Mouse (Mus musculus) inflammation-experienced regulatory T-cells (primary cell): ENCODE measurements around the gene Rhbg. TPM values are rescaled to one million over a fixed set of nuclear protein-coding genes. Genes with fewer than 3 reads are reported as not detected.

Experiments used
- polyA plus RNA-seq, 2 experiments: library from polyadenylated mRNA; unstranded; fragments of 100-300 nt; shearing (Covaris generic); gene quantifications; one replicate each; pipeline ENCODE4 v1.2.1; 2017

Gene Rhbg
- under 1 TPM in 1 of 2 experiments, not detected in 1; 0.39 TPM for polyA plus RNA-seq

GRCm38 (mm10) chr3:88254268-88254926, at the start of gene Rhbg:
Rhbg (minus strand) TSS chr3:88254709.

GRCm38 (mm10) chr3:88296561-88297318, 42.2 kb upstream of the Rhbg start, which contains the start of the genes Tsacc and Cct3:
Tsacc (minus strand) TSS chr3:88296999.
Cct3 (plus strand) TSS chr3:88297116.

GRCm38 (mm10) chr3:88287110-88287509, 32.6 kb upstream of the Rhbg start, which contains the start of gene Gm38392:
Gm38392 (minus strand) TSS chr3:88287210.

Other genes starting within 250 kb of the Rhbg start
- under 1 TPM in 1 of 2 experiments, not detected in 1; 0.12 TPM for gene Hapln2, start 227.1 kb downstream of the Rhbg start, polyA plus RNA-seq
- gene Gpatch4, start 211.6 kb downstream of the Rhbg start, polyA plus RNA-seq = 10 to 100 TPM; 27.3 to 49.8 TPM
- gene Naxe, start 196.2 kb downstream of the Rhbg start, polyA plus RNA-seq = 10 to 100 TPM; 80.8 to 88.9 TPM
- gene Ttc24, start 176.4 kb downstream of the Rhbg start, polyA plus RNA-seq = 1 to 10 TPM in 1 of 2 experiments, not detected in 1; 1.5 TPM
- gene Iqgap3, start 172.7 kb downstream of the Rhbg start, polyA plus RNA-seq = 1 to 10 TPM in 1 of 2 experiments, under 1 TPM in 1; 0.69 to 3.5 TPM
- 10 to 100 TPM; 95.1 to 98.4 TPM for gene Mef2d, start 112.3 kb downstream of the Rhbg start, polyA plus RNA-seq
- under 1 TPM in 1 of 2 experiments, not detected in 1; 0.31 TPM for gene Gm38392, start 32.5 kb upstream of the Rhbg start, polyA plus RNA-seq
- gene Tsacc, start 42.3 kb upstream of the Rhbg start, polyA plus RNA-seq = 10 to 100 TPM in 1 of 2 experiments, 1 to 10 TPM in 1; 8.3 to 15.6 TPM
- 100 to 1,000 TPM; 327 to 346 TPM for gene Cct3, start 42.4 kb upstream of the Rhbg start, polyA plus RNA-seq
- 100 to 1,000 TPM; 342 to 357 TPM for gene Glmp, start 70.3 kb upstream of the Rhbg start, polyA plus RNA-seq
- 1 to 10 TPM in 1 of 2 experiments, under 1 TPM in 1; 0.96 to 2.8 TPM for gene Tmem79, start 81.4 kb upstream of the Rhbg start, polyA plus RNA-seq
- gene Smg5, start 81.6 kb upstream of the Rhbg start, polyA plus RNA-seq = 10 to 100 TPM; 38.2 to 49.1 TPM
- gene Paqr6, start 109.9 kb upstream of the Rhbg start, polyA plus RNA-seq = 1 to 10 TPM; 1.1 to 3.0 TPM
- 10 to 100 TPM in 1 of 2 experiments, not detected in 1; 82.5 TPM for gene Bglap3, start 118.0 kb upstream of the Rhbg start, polyA plus RNA-seq
- gene Bglap2, start 124.0 kb upstream of the Rhbg start, polyA plus RNA-seq = 1 to 10 TPM in 1 of 2 experiments, not detected in 1; 4.1 TPM
- gene Bglap, start 129.8 kb upstream of the Rhbg start, polyA plus RNA-seq = 1 to 10 TPM in 1 of 2 experiments, not detected in 1; 2.4 TPM
- gene Pmf1, start 155.6 kb upstream of the Rhbg start, polyA plus RNA-seq = 10 to 100 TPM; 36.0 to 42.7 TPM
- 10 to 100 TPM; 18.5 to 25.3 TPM for gene Slc25a44, start 170.4 kb upstream of the Rhbg start, polyA plus RNA-seq
- gene Sema4a, start 206.5 kb upstream of the Rhbg start, polyA plus RNA-seq = 100 to 1,000 TPM in 1 of 2 experiments, 10 to 100 TPM in 1; 36.5 to 227 TPM